Mouse (Mus musculus) midbrain, embryonic 14.5 days (tissue): ENCODE results near the gene Dtl. TPM values are rescaled to one million over a fixed set of nuclear protein-coding genes. Genes with fewer than 3 reads are reported as not detected.

ENCODE experiments used
- ATAC-seq: fragments of 200-750 bp; cut with Nextera tagmentation; 2 replicates; pipeline ENCODE4 v1.8.0; 2017; ENCODE audit warnings: moderate number of reproducible peaks, moderate library complexity; ENCODE audit not compliant: low FRiP score, low TSS enrichment
- DNase-seq: peaks from one replicate; pipeline ENCODE4 v3.0.0-alpha.2; 2015
- H3K27ac ChIP-seq: fragments of 300-500 bp; sonication (generic); replicated peaks from 2 replicates; pipeline ENCODE4 v1.5.1; 2014; ENCODE audit warnings: mild to moderate bottlenecking, low read depth, low read length, moderate library complexity
- H3K27me3 ChIP-seq: fragments of 300-500 bp; sonication (generic); 2 replicates; pipeline ENCODE4 v1.6.1; 2014; ENCODE audit warnings: low read length, control low read depth, mixed read lengths; ENCODE audit not compliant: control insufficient read depth, insufficient read depth
- H3K36me3 ChIP-seq: fragments of 300-500 bp; sonication (generic); 2 replicates; pipeline ENCODE4 v1.6.1; 2014; ENCODE audit warnings: low read length, control low read depth; ENCODE audit not compliant: control insufficient read depth, insufficient read depth
- H3K4me1 ChIP-seq: fragments of 300-500 bp; sonication (generic); 2 replicates; pipeline ENCODE4 v1.6.1; 2014; ENCODE audit warnings: mild to moderate bottlenecking, antibody characterized with exemption, low read length, control low read depth; ENCODE audit not compliant: control insufficient read depth, insufficient read depth
- H3K4me2 ChIP-seq: fragments of 300-500 bp; sonication (generic); 2 replicates; pipeline ENCODE4 v1.6.1; 2014; ENCODE audit warnings: mild to moderate bottlenecking, low read length, moderate library complexity
- H3K4me3 ChIP-seq: fragments of 300-500 bp; sonication (generic); replicated peaks from 2 replicates; pipeline ENCODE4 v1.5.1; 2014; ENCODE audit warnings: low read depth, low read length
- H3K9ac ChIP-seq: fragments of 300-500 bp; sonication (generic); replicated peaks from 2 replicates; pipeline ENCODE4 v1.6.1; 2014; ENCODE audit warnings: mild to moderate bottlenecking, low read length, moderate library complexity
- H3K9me3 ChIP-seq: fragments of 300-500 bp; sonication (generic); 2 replicates; pipeline ENCODE4 v1.6.1; 2016; ENCODE audit warnings: low read length, control low read depth, mixed read lengths; ENCODE audit not compliant: control insufficient read depth
- WGBS: fragments of 180-500 bp; shearing (Covaris S2); extraction: QIAGEN DNeasy Blood & Tissue Kit; methylation state at CpG from one replicate; pipeline ENCODE4 v1.1.7; 2014; 5-methylcytosine and 5-hydroxymethylcytosine counted together
- polyA plus RNA-seq: library from polyadenylated mRNA; unstranded; fragments of >200 nt; fragmentation: Nextera tagmentation; extraction: Ambion mirVana; gene quantifications from 2 replicates; pipeline ENCODE4 v1.2.1, GENCODE M21; 2014

Dtl gene
- polyA plus RNA-seq, 1 experiment from 2014 or later = 10.4 TPM

DNA sequence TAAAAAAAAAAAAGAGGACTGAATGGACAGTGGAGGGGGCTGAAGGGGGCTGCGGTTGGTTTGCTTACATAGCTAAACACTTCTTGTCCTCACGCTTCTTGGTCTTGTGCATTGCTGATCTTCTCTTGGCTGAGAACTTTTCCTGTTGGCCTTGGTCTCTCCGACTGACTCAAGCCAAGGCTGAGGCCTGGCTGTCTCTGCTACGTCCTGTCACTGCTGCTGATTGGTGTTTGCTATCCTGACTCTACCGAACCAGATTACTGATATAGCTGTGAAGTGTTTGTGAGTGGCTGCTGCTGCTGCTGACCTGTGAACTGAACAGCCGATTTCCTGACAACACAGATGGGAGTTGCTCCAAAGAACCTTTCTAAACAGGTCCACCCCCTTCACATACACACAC is 66.2 kb downstream of the Dtl start:
- H3K9ac ChIP-seq = no peak overlapping the region
- WGBS = 87% methylated on average over 6 of the region's 6 CpGs
- no peaks in the 10 kb centered on the region for H3K36me3 ChIP-seq
- no peaks in the 10 kb centered on the region for H3K9me3 ChIP-seq
- ATAC-seq (no peak), DNase-seq (no peak)
- no peak overlapping the region for H3K4me2 ChIP-seq
- H3K27me3 ChIP-seq = no peaks in the 10 kb centered on the region
- H3K4me1 ChIP-seq = no peaks in the 10 kb centered on the region
- no peak overlapping the region for H3K4me3 ChIP-seq
- H3K27ac ChIP-seq = no peak overlapping the region

DNA sequence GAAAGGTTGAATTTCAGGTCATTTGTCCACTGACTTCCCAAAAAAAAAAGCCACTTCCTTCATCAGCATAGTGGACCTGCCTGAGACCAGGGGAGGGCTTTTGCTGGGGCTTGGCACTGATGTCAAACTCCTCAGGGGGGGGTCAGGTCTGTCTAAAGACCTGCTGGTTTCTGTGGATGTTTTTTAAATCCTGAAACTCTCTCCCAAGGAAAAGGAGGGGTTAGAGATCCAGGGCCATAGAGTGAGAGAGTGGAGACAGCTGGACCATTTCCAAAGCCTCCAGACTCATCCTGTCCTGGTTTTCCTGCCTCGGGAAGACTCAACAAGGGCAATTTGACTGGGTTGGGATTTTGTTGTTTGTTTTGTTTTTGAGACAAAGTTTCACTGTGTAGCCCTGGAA is 68.6 kb downstream of the Dtl start:
- ATAC-seq = no peak
- no peak overlapping the region for H3K4me3 ChIP-seq
- H3K4me1 ChIP-seq = no peaks in the 10 kb centered on the region
- 82% methylated on average over 1 of the region's 1 CpGs for WGBS
- no peak overlapping the region for H3K27ac ChIP-seq
- H3K36me3 ChIP-seq = no peaks in the 10 kb centered on the region
- no peaks in the 10 kb centered on the region for H3K9me3 ChIP-seq
- DNase-seq = no peak
- no peak overlapping the region for H3K4me2 ChIP-seq
- no peak overlapping the region for H3K9ac ChIP-seq
- H3K27me3 ChIP-seq = no peaks in the 10 kb centered on the region

DNA sequence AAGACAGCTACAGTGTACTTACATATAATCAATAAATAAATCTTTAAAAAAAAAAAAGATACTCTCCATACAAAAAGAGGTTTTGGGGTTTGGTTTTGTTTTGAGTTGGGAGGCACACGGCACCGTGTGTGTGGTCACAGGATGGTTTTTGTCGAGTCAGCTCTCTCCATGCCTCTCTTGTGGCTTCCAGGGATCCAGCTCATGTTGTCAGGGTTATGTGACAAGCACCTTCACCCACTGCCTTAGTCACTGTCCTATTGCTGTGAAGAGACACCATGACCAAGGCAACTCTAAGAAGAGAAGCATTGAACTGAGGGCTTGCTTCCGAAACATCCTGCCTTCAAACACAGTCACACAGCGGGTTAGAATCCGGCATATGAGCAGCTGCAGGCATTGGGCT is 75.7 kb downstream of the Dtl start:
- no peaks in the 10 kb centered on the region for H3K27me3 ChIP-seq
- no peaks in the 10 kb centered on the region for H3K9me3 ChIP-seq
- WGBS = 94% methylated on average over 6 of the region's 6 CpGs
- H3K27ac ChIP-seq = no peak overlapping the region
- H3K36me3 ChIP-seq = no peaks in the 10 kb centered on the region
- no peak overlapping the region for H3K4me2 ChIP-seq
- H3K9ac ChIP-seq = no peak overlapping the region
- ATAC-seq = no peak
- H3K4me1 ChIP-seq = no peaks in the 10 kb centered on the region
- H3K4me3 ChIP-seq = no peak overlapping the region
- no peak for DNase-seq

GRCm38 (mm10) chr1:191498271-191498955 is 76.9 kb downstream of the Dtl start:
- DNase-seq (no peak), ATAC-seq (no peak)
- H3K27ac ChIP-seq = no peak overlapping the region
- no peaks in the 10 kb centered on the region for H3K4me1 ChIP-seq
- H3K4me3 ChIP-seq = no peak overlapping the region
- 87% methylated on average over 14 of the region's 14 CpGs for WGBS
- no peak overlapping the region for H3K4me2 ChIP-seq
- H3K27me3 ChIP-seq = no peaks in the 10 kb centered on the region
- no peaks in the 10 kb centered on the region for H3K9me3 ChIP-seq
- no peaks in the 10 kb centered on the region for H3K36me3 ChIP-seq
- H3K9ac ChIP-seq = no peak overlapping the region

DNA sequence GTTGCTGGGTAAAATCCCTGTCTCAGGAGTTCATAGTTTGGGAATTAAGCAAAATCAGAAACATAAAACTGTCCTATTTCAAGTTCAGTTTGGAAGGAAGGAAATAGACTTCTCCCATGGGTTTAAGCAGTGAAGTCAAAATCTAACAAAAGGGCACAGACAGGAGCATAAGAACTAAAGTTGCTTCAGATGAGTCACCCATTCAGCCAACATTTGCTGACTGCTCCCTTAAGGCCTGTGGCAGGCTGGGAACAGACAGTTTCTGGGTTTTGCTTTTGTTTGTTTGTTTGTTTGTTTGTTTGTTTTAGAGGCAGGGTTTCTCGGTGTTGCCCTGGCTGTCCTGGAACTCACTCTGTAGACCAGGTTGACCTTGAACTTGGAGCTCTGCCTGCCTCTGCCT is 78.7 kb downstream of the Dtl start:
- H3K4me2 ChIP-seq = no peak overlapping the region
- H3K4me3 ChIP-seq = no peak overlapping the region
- H3K27ac ChIP-seq = no peak overlapping the region
- no peak overlapping the region for H3K9ac ChIP-seq
- DNase-seq (no peak), ATAC-seq (no peak)
- H3K9me3 ChIP-seq = no peaks in the 10 kb centered on the region
- WGBS = 97% methylated on average over 1 of the region's 1 CpGs
- H3K27me3 ChIP-seq = no peaks in the 10 kb centered on the region
- H3K4me1 ChIP-seq = no peaks in the 10 kb centered on the region
- no peaks in the 10 kb centered on the region for H3K36me3 ChIP-seq

DNA sequence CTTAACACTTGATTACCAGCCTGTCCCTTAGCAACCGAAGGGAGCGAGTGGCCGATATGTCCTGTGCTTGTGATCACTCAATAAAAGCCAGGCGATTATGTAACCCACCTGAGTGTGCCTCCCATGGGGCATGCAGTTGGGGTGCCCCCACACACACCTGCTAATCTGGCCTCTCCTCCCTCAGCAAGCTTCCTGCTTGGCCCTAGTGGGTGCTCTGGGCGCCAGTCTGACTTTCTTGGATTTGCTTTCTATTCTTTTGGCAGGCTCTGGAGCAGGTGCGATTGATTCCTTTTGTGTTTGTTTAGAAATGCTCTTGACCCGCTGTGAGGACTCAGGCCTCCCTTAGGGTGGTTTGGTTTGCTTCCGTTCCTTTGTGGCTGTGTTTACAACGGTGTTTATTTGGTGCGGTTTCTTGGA is 80.3 kb downstream of the Dtl start:
- Histone ChIP-seq H3K9me3 (no peaks in the 10 kb centered on the region), H3K27me3 (no peaks in the 10 kb centered on the region), H3K27ac (no peak overlapping the region), H3K4me1 (no peaks in the 10 kb centered on the region), H3K4me3 (no peak overlapping the region), H3K9ac (no peak overlapping the region), H3K36me3 (no peaks in the 10 kb centered on the region), H3K4me2 (no peak overlapping the region)
- no peak for ATAC-seq
- 44% methylated on average over 10 of the region's 10 CpGs for WGBS
- no peak for DNase-seq

DNA sequence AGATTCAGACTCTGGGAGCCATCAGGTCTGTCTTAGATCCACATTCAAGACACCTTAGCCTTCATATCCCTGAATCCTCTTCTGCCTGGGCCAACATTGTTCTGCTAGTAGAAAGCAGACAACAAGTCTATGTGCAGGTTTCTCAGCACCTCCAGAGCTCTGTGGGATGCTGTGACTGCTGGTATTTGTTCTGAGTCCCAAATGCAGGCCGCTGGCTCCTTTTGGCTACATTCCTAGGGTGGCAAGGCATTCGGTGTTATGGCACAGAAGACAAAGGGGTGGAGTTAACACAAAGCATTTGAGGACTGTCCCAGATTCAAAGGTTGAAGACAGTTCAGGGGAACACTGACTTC is 81.1 kb downstream of the Dtl start:
- no peak overlapping the region for H3K4me3 ChIP-seq
- no peaks in the 10 kb centered on the region for H3K4me1 ChIP-seq
- no peak for DNase-seq
- H3K27me3 ChIP-seq = no peaks in the 10 kb centered on the region
- ATAC-seq = no peak
- no peak overlapping the region for H3K4me2 ChIP-seq
- H3K9ac ChIP-seq = no peak overlapping the region
- no peaks in the 10 kb centered on the region for H3K9me3 ChIP-seq
- WGBS = 71% methylated on average over 2 of the region's 2 CpGs
- no peaks in the 10 kb centered on the region for H3K36me3 ChIP-seq
- no peak overlapping the region for H3K27ac ChIP-seq

GRCm38 (mm10) chr1:191493476-191494302 is 81.7 kb downstream of the Dtl start:
- 88% methylated on average over 13 of the region's 13 CpGs for WGBS
- DNase-seq (no peak), ATAC-seq (no peak)
- H3K36me3 ChIP-seq = no peaks in the 10 kb centered on the region
- H3K27ac ChIP-seq = no peak overlapping the region
- no peak overlapping the region for H3K9ac ChIP-seq
- no peaks in the 10 kb centered on the region for H3K9me3 ChIP-seq
- no peaks in the 10 kb centered on the region for H3K27me3 ChIP-seq
- no peaks in the 10 kb centered on the region for H3K4me1 ChIP-seq
- H3K4me2 ChIP-seq = no peak overlapping the region
- no peak overlapping the region for H3K4me3 ChIP-seq

DNA sequence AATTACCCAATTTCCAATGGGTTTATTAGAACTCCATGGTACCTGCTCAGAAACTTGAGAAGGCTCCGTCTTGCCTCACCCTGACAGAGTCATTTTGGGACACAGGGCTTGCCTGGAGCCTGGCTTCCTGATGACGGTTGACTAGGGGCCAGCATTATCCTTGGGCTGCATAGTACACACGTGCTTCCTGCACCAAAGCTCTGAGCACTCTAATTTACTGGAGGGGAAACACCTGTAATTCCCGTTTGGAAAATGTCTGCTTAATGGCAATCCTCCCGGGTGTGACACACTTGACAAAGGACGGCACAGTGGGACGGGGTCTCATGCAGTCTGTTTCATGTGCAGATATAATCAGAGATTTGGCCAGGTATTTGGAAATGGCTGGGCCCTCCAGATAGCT is 84.9 kb downstream of the Dtl start:
- Histone ChIP-seq H3K27ac (no peak overlapping the region), H3K4me1 (no peaks in the 10 kb centered on the region), H3K9ac (no peak overlapping the region), H3K4me3 (no peak overlapping the region), H3K9me3 (no peaks in the 10 kb centered on the region), H3K27me3 (no peaks in the 10 kb centered on the region), H3K4me2 (no peak overlapping the region), H3K36me3 (no peaks in the 10 kb centered on the region)
- WGBS = 80% methylated on average over 7 of the region's 7 CpGs
- ATAC-seq (no peak), DNase-seq (no peak)
